Mouse (Mus musculus): ENCODE measurements around the gene Btbd8.

DNA sequence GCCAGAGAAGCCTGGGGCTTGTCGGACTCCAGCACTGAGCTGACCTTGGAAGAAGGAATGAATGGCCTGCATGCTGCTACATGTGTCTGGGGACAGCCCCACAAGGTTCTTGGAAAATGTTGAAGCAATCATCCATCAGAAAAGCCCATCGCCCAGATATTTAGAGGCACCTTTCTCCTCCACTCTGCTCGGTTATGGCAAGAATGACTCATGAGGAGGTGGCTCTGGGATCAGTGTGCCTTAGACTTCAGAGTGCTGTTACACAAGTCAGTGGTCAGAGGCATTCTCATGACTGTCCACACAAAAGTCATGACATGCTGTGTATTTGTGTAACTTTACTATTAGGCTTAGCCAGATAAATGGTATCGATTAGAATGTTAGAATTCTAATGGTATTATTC lies 29.3 kb downstream of the Btbd8 start:
- no peak for TF ChIP-seq POLR2A (IDR thresholded peaks at IDR 0.05; ENCODE audit: insufficient read depth, low read depth, low read length)
- TF ChIP-seq EP300 (IDR thresholded peaks at IDR 0.05; ENCODE audit: insufficient read depth, low read depth, low read length), result no peak
